In genomic region chr1:37719761-37720640, GRCm38 (mm10) we compare ENCODE assay signal across 8 mouse cellular contexts. TPM values are rescaled to one million over a fixed set of nuclear protein-coding genes. Genes with fewer than 3 reads are reported as not detected.
A peak's percentile ranks its signal among the peaks of the same experiment; 100 is the strongest.
DNase-seq lines count a peak whose midpoint lies in the region; ATAC-seq and TF ChIP-seq lines count a peak whose summit lies in the region.

Gene 2010300C02Rik, minus strand, starts transcription at chr1:37720085.

- WGBS in forebrain, embryonic 16.5 days = 1% methylated on average over 39 of the region's 69 CpGs
- WGBS in hindbrain, embryonic 16.5 days = 2% methylated on average over 51 of the region's 69 CpGs

- no peaks in the 10 kb centered on the region for H3K9me3 ChIP-seq in forebrain, embryonic 16.5 days (ENCODE audit: control insufficient read depth, low read length)
- no peaks in the 10 kb centered on the region for H3K9me3 ChIP-seq in hindbrain, embryonic 16.5 days (ENCODE audit: control insufficient read depth, low read length)

- ATAC-seq in forebrain, embryonic 16.5 days = peak; percentile 96
- peak; percentile 95 for ATAC-seq in hindbrain, embryonic 16.5 days
- no peak for ATAC-seq in erythroid progenitor cell, adult 5-6 weeks (replicated peaks; ENCODE audit: low FRiP score, poor library complexity, severe bottlenecking)

- H3K4me3 ChIP-seq in forebrain, embryonic 16.5 days (replicated peaks; ENCODE audit: low read length) = peak within 1 kb of the TSS; percentile 58
- H3K4me3 ChIP-seq in hindbrain, embryonic 16.5 days (ENCODE audit: low read length) = peak within 1 kb of the TSS; percentile 76
- peak within 1 kb of the TSS; percentile 84 for H3K4me3 ChIP-seq in left cerebral cortex, adult 2 months

- TF ChIP-seq CTCF in left cerebral cortex, adult 2 months (IDR thresholded peaks at IDR 0.05) = peak; percentile 46

- peak; percentile 46 for DNase-seq in R1 (ENCODE audit: low read depth, low spot score)
- peak; percentile 84 for DNase-seq in cerebellum, adult 11-12 months
- DNase-seq in left cerebral cortex, adult 2 months (ENCODE audit: extremely low spot score in 1 of 2, low spot score in 2 of 2) = peak; percentile 86
- DNase-seq in lung, postnatal 36 days = peak; percentile 41
- DNase-seq in right cerebral cortex, adult 18-20 months = peak; percentile 86

- intact Hi-C loops in left cerebral cortex, adult 2 months (cut with DNase I) = loop anchor here (1.0 to 2.0 kb wide), 3 partner anchors 23 to 145 kb away; no protein-coding TSS in a partner anchor

- no peaks in the 10 kb centered on the region for H3K36me3 ChIP-seq in forebrain, embryonic 16.5 days (ENCODE audit: control insufficient read depth, insufficient read depth)
- H3K36me3 ChIP-seq in hindbrain, embryonic 16.5 days (ENCODE audit: control insufficient read depth, insufficient read depth, low read length) = no peaks in the 10 kb centered on the region

- H3K9ac ChIP-seq in forebrain, embryonic 16.5 days (replicated peaks; ENCODE audit: low read depth, low read length) = peak within 1 kb of the TSS; percentile 63
- H3K9ac ChIP-seq in hindbrain, embryonic 16.5 days (ENCODE audit: low read depth, low read length) = peak within 1 kb of the TSS; percentile 82

- H3K4me2 ChIP-seq in forebrain, embryonic 16.5 days (ENCODE audit: low read length) = peak within 1 kb of the TSS; percentile 90
- H3K4me2 ChIP-seq in hindbrain, embryonic 16.5 days (ENCODE audit: low read length) = peak within 1 kb of the TSS; percentile 96

- peaks cover 8% of the 10 kb centered on the region for H3K4me1 ChIP-seq in forebrain, embryonic 16.5 days (replicated peaks; ENCODE audit: control insufficient read depth, insufficient read depth, low read length)
- peaks cover 4% of the 10 kb centered on the region; the same call in 1 of the 2 replicates for H3K4me1 ChIP-seq in hindbrain, embryonic 16.5 days (ENCODE audit: control insufficient read depth, insufficient read depth, low read depth, low read length)

- peaks cover 15% of the 10 kb centered on the region for H3K27me3 ChIP-seq in forebrain, embryonic 16.5 days (replicated peaks; ENCODE audit: control insufficient read depth, insufficient read depth, low read length)
- H3K27me3 ChIP-seq in hindbrain, embryonic 16.5 days (replicated peaks; ENCODE audit: control insufficient read depth, insufficient read depth, low read length) = 0 out of 2 replicates have a peak, but pooled peaks cover 2% of the 10 kb centered on the region

- H3K27ac ChIP-seq in forebrain, embryonic 16.5 days (ENCODE audit: low read length) = no peak within 1 kb of the TSS
- no peak within 1 kb of the TSS for H3K27ac ChIP-seq in hindbrain, embryonic 16.5 days (ENCODE audit: low read depth, low read length)
- peak within 1 kb of the TSS; percentile 94 for H3K27ac ChIP-seq in left cerebral cortex, adult 2 months

RNA-seq across cellular contexts. Expression of gene 2010300C02Rik, which starts in this region (rescaled TPM):
- 2.6 and 3.5 TPM in 2 replicates for polyA plus RNA-seq in forebrain, embryonic 16.5 days (2015; fragmentation: Nextera tagmentation; extraction: Ambion mirVana)
- 3.1 and 3.2 TPM in 2 replicates for polyA plus RNA-seq in hindbrain, embryonic 16.5 days (2015; fragmentation: Nextera tagmentation; extraction: Ambion mirVana)
- total RNA-seq in left cerebral cortex, adult 2 months (2021) = 100 to 1,000 TPM; 282 to 283 TPM
- total RNA-seq in erythroid progenitor cell, adult 5-6 weeks (2015; ENCODE audit: low replicate concordance) = 1.8 TPM in 1 of 2 replicates, not detected in the other
- 0.13 TPM in 1 of 2 replicates, not detected in the other for total RNA-seq in erythroid progenitor cell, adult 5-6 weeks (2017; ENCODE audit: low replicate concordance)

Comparison
In these comparisons a context has a peak if more than half of its experiments do, and no peak if none do; other contexts are left out.
1. RNA of gene 2010300C02Rik (total RNA-seq): 282 to 283 TPM in left cerebral cortex, adult 2 months; 0.13 to 1.8 TPM in erythroid progenitor cell, adult 5-6 weeks; every median in the first group is over 100 times any median in the second.
2. Peak in every context shown above with its lines, with median percentiles within 50 percentile points of each other: DNase-seq and H3K4me3 ChIP-seq.